Mouse (Mus musculus): ENCODE measurements at regions not wholly inside any gene's neighbourhood (a gene's known extent, or its start where the extent isn't known, plus 50 kb on each side); places are given as distances from the start of the nearest gene placed in this dataset.

GRCm38 (mm10) chr8:91747174-91747859 lies 54.5 kb downstream of the Irx3 start:
- no peak for DNase-seq

- DNase-seq = peak; percentile 21
Measured at GRCm38 (mm10) chr8:91724646-91725045, 77.2 kb downstream of the Irx3 start.

Measured in kidney, adult 18-20 months (tissue).